Mouse (Mus musculus) myocyte (in vitro differentiated cells): ENCODE measurements at regions not wholly inside any gene's neighbourhood (a gene's known extent, or its start where the extent isn't known, plus 50 kb on each side); places are given as distances from the start of the nearest gene placed in this dataset.

Source experiments
- CEBPB ChIP-seq: IDR thresholded peaks from 2 replicates; pipeline ENCODE4 v1.6.1; 2011; ENCODE audit warnings: mild to moderate bottlenecking, moderate library complexity; ENCODE audit not compliant: poor library complexity, insufficient read depth, severe bottlenecking
- E2F4 ChIP-seq: IDR thresholded peaks from one replicate; pipeline ENCODE4 v1.6.1; 2011; ENCODE audit warnings: mild to moderate bottlenecking, control low read depth, moderate library complexity; ENCODE audit not compliant: insufficient read depth
- MAX ChIP-seq: IDR thresholded peaks from one replicate; pipeline ENCODE4 v1.6.1; 2011; ENCODE audit warnings: low read depth, mild to moderate bottlenecking, control low read depth
- MYOD1 ChIP-seq, 3 experiments: IDR thresholded peaks; one replicate each; pipeline ENCODE4 v1.6.1; 2011; ENCODE audit warnings: control low read depth in 2 of 3, low read depth in 2 of 3, mild to moderate bottlenecking in 2 of 3, moderate library complexity in 1 of 3; ENCODE audit not compliant: insufficient read length in 2 of 3, control insufficient read depth in 1 of 3
- MYOG ChIP-seq, 3 experiments: IDR thresholded peaks; one replicate each; pipeline ENCODE4 v1.6.1; 2011; ENCODE audit warnings: control low read depth in 2 of 3, low read depth in 2 of 3, mild to moderate bottlenecking in 2 of 3; ENCODE audit not compliant: insufficient read length in 2 of 3, control insufficient read depth in 1 of 3, insufficient read depth in 1 of 3
- POLR2A ChIP-seq: IDR thresholded peaks from one replicate; pipeline ENCODE4 v1.6.1; 2011; ENCODE audit warnings: low read depth, mild to moderate bottlenecking, control low read depth, moderate library complexity; ENCODE audit not compliant: insufficient read length
- POLR2AphosphoS2 ChIP-seq: IDR thresholded peaks from one replicate; pipeline ENCODE4 v1.6.1; 2011; ENCODE audit warnings: low read depth, control low read depth; ENCODE audit not compliant: insufficient read length
- SRF ChIP-seq: IDR thresholded peaks from one replicate; pipeline ENCODE4 v1.6.1; 2011; ENCODE audit warnings: low read depth; ENCODE audit not compliant: control insufficient read depth, insufficient read length
- TCF12 ChIP-seq: IDR thresholded peaks from one replicate; pipeline ENCODE4 v1.6.1; 2011; ENCODE audit warnings: mild to moderate bottlenecking, control low read depth; ENCODE audit not compliant: poor library complexity, insufficient read depth, severe bottlenecking
- TCF3 ChIP-seq: IDR thresholded peaks from one replicate; pipeline ENCODE4 v1.6.1; 2011; ENCODE audit warnings: low read depth, control low read depth; ENCODE audit not compliant: insufficient read length
- USF1 ChIP-seq: IDR thresholded peaks from one replicate; pipeline ENCODE4 v1.6.1; 2011; ENCODE audit warnings: low read depth, mild to moderate bottlenecking, control low read depth, moderate library complexity

GRCm38 (mm10) chr9:41859780-41860179 is 264.3 kb downstream of the Sorl1 start:
- no peak for TF ChIP-seq E2F4
- TF ChIP-seq POLR2A = no peak
- no peak for TF ChIP-seq MAX
- no peak for TF ChIP-seq TCF12
- TF ChIP-seq SRF = no peak
- no peak for TF ChIP-seq CEBPB
- no peak for TF ChIP-seq USF1
- TF ChIP-seq MYOD1 (IDR thresholded peaks at IDR 0.05; ENCODE audit: control insufficient read depth in 1 of 3, insufficient read length in 2 of 3, low read depth in 2 of 3) = no peak
- no peak for TF ChIP-seq POLR2AphosphoS2
- no peak for TF ChIP-seq MYOG (IDR thresholded peaks at IDR 0.05; ENCODE audit: control insufficient read depth in 1 of 3, insufficient read depth in 1 of 3, insufficient read length in 2 of 3, low read depth in 2 of 3)
- no peak for TF ChIP-seq TCF3
